Mouse (Mus musculus) heart, postnatal 0 days (tissue): ENCODE data around the gene Igdcc4.

Experiments
- CTCF ChIP-seq: IDR thresholded peaks from 2 replicates; pipeline ENCODE4 v1.5.1; 2016; ENCODE audit warnings: antibody characterized with exemption, control low read depth, low read depth
- EP300 ChIP-seq: IDR thresholded peaks from 2 replicates; pipeline ENCODE4 v1.6.1; 2016; ENCODE audit warnings: antibody characterized with exemption, low read depth

GRCm38 (mm10) chr9:65101686-65102376, 545 bp downstream of the Igdcc4 start:
- TF ChIP-seq CTCF (no peak), EP300 (no peak)
